Mouse (Mus musculus) granulocyte monocyte progenitor cell, adult 5-6 weeks (primary cell): ENCODE results near the gene Vmn1r155. TPM values are rescaled to one million over a fixed set of nuclear protein-coding genes. Genes with fewer than 3 reads are reported as not detected.
"Not testable (repeated sequence)": the region's sequence is repeated elsewhere in the genome, so short reads cannot be mapped to it uniquely, and the experiment has no call there.

Experiments used
- ATAC-seq: replicated peaks from 2 replicates; pipeline ENCODE4 v1.8.0; 2016; ENCODE audit warnings: mild to moderate bottlenecking, moderate TSS enrichment, inconsistent platforms; ENCODE audit not compliant: poor library complexity, severe bottlenecking
- total RNA-seq, 2 experiments: library from RNA; stranded (forward) in 1 of 2; stranded (reverse) in 1 of 2; fragments of 200-712, 200-1000 nt in 1 of 2; fragments of >200 nt in 1 of 2; fragmentation: Nextera tagmentation in 1 of 2; gene quantifications; 2 replicates each; pipeline ENCODE4 v1.2.3; 2014 to 2017

Vmn1r155 gene
- total RNA-seq (2014; fragmentation: Nextera tagmentation) (not detected in 2 replicates), total RNA-seq (2017) (not detected in 2 replicates)

- ATAC-seq, result not testable (repeated sequence)
Measured at GRCm38 (mm10) chr7:22657718-22658117, at the start of gene Vmn1r155. Gene Vmn1r155, plus strand, starts transcription at chr7:22658018.

DNA sequence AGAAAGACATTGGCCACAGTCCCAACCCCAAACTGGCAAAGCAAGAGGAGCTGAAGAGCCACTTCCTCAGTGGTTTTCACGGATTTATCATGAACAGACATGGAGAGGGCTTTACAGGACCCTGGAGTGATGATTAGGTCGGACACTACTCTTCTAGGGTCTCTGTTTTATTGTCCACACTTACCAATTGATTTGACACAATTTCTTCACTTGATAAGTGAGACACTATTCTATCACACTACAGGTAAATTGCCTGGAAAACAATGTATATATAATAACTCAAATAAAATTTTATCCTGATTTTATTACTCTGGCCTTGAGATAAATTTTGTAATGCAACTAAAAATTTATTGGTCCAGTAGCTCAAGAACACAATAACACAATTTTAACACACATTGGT, 34.4 kb downstream of the Vmn1r155 start, which contains the start of gene Gm8693:
Gm8693 (minus strand) TSS at position 101 of the 400 bp plus-strand sequence.
- not testable (repeated sequence) for ATAC-seq

Other genes starting within 250 kb of the Vmn1r155 start
- not detected in 2 replicates for gene Vmn1r148, start 244.4 kb upstream of the Vmn1r155 start, total RNA-seq (2014; fragmentation: Nextera tagmentation)
- gene Vmn1r148, start 244.4 kb upstream of the Vmn1r155 start, total RNA-seq (2017), result not detected in 2 replicates
- gene Vmn1r149, start 219.8 kb upstream of the Vmn1r155 start, total RNA-seq (2014; fragmentation: Nextera tagmentation), result not detected in 2 replicates
- gene Vmn1r149, start 219.8 kb upstream of the Vmn1r155 start, total RNA-seq (2017), result not detected in 2 replicates
- gene Gm10665, start 193.9 kb upstream of the Vmn1r155 start, total RNA-seq (2014; fragmentation: Nextera tagmentation), result not detected in 2 replicates
- gene Gm10665, start 193.9 kb upstream of the Vmn1r155 start, total RNA-seq (2017), result not detected in 2 replicates
- not detected in 2 replicates for gene Vmn1r151, start 158.3 kb upstream of the Vmn1r155 start, total RNA-seq (2014; fragmentation: Nextera tagmentation)
- not detected in 2 replicates for gene Vmn1r151, start 158.3 kb upstream of the Vmn1r155 start, total RNA-seq (2017)
- gene Vmn1r152, start 135.1 kb upstream of the Vmn1r155 start, total RNA-seq (2014; fragmentation: Nextera tagmentation), result not detected in 2 replicates
- gene Vmn1r152, start 135.1 kb upstream of the Vmn1r155 start, total RNA-seq (2017), result not detected in 2 replicates
- not detected in 2 replicates for gene Gm8677, start 123.1 kb upstream of the Vmn1r155 start, total RNA-seq (2014; fragmentation: Nextera tagmentation)
- not detected in 2 replicates for gene Gm8677, start 123.1 kb upstream of the Vmn1r155 start, total RNA-seq (2017)
- gene Gm4201, start 92.7 kb upstream of the Vmn1r155 start, total RNA-seq (2014; fragmentation: Nextera tagmentation), result not detected in 2 replicates
- not detected in 2 replicates for gene Gm4201, start 92.7 kb upstream of the Vmn1r155 start, total RNA-seq (2017)
- not detected in 2 replicates for gene Gm4565, start 69.9 kb upstream of the Vmn1r155 start, total RNA-seq (2014; fragmentation: Nextera tagmentation)
- not detected in 2 replicates for gene Gm4565, start 69.9 kb upstream of the Vmn1r155 start, total RNA-seq (2017)
- not detected in 2 replicates for gene Gm8693, start 34.3 kb downstream of the Vmn1r155 start, total RNA-seq (2014; fragmentation: Nextera tagmentation)
- not detected in 2 replicates for gene Gm8693, start 34.3 kb downstream of the Vmn1r155 start, total RNA-seq (2017)
- gene Gm4567, start 61.7 kb downstream of the Vmn1r155 start, total RNA-seq (2014; fragmentation: Nextera tagmentation), result not detected in 2 replicates
- gene Gm4567, start 61.7 kb downstream of the Vmn1r155 start, total RNA-seq (2017), result not detected in 2 replicates
- gene Vmn1r157, start 103.7 kb downstream of the Vmn1r155 start, total RNA-seq (2014; fragmentation: Nextera tagmentation), result not detected in 2 replicates
- not detected in 2 replicates for gene Vmn1r157, start 103.7 kb downstream of the Vmn1r155 start, total RNA-seq (2017)
- not detected in 2 replicates for gene Vmn1r158, start 132.8 kb downstream of the Vmn1r155 start, total RNA-seq (2014; fragmentation: Nextera tagmentation)
- not detected in 2 replicates for gene Vmn1r158, start 132.8 kb downstream of the Vmn1r155 start, total RNA-seq (2017)
- gene Vmn1r159, start 185.6 kb downstream of the Vmn1r155 start, total RNA-seq (2014; fragmentation: Nextera tagmentation), result not detected in 2 replicates
- gene Vmn1r159, start 185.6 kb downstream of the Vmn1r155 start, total RNA-seq (2017), result not detected in 2 replicates
- gene Vmn1r160, start 213.2 kb downstream of the Vmn1r155 start, total RNA-seq (2014; fragmentation: Nextera tagmentation), result not detected in 2 replicates
- gene Vmn1r160, start 213.2 kb downstream of the Vmn1r155 start, total RNA-seq (2017), result not detected in 2 replicates